Mouse (Mus musculus) T-helper 2 cell (primary cell): ENCODE measurements at regions not wholly inside any gene's neighbourhood (a gene's known extent, or its start where the extent isn't known, plus 50 kb on each side); places are given as distances from the start of the nearest gene placed in this dataset.

Experiments used
- in situ Hi-C: fragments of 300-600 bp; cut with MboI, MseI; formaldehyde crosslinking; loops from one replicate; pipeline ENCODE4 v1.15.1; 2025; ENCODE audit warnings: high pct_unique_total_duplicates

- in situ Hi-C loops = no loop called here
Measured at GRCm38 (mm10) chr10:54269785-54270184, 193.4 kb upstream of the Man1a start.

- in situ Hi-C loops = no loop called here
Measured at GRCm38 (mm10) chr10:54269354-54269753, 192.9 kb upstream of the Man1a start.

- in situ Hi-C loops = no loop called here
Measured at GRCm38 (mm10) chr10:54266656-54267055, 190.2 kb upstream of the Man1a start.

- in situ Hi-C loops = loop anchor here (10.0 kb wide), 1 partner anchor 130 kb away; no protein-coding TSS in a partner anchor
Measured at GRCm38 (mm10) chr10:54254874-54255641, 178.6 kb upstream of the Man1a start.

GRCm38 (mm10) chr10:54244995-54245394, 168.6 kb upstream of the Man1a start:
- in situ Hi-C loops = loop anchor here (10.0 kb wide), 2 partner anchors 160 to 960 kb away; no protein-coding TSS in a partner anchor

GRCm38 (mm10) chr10:54202362-54202761, 126.0 kb upstream of the Man1a start:
- in situ Hi-C loops = no loop called here

GRCm38 (mm10) chr10:54201727-54202126, 125.3 kb upstream of the Man1a start:
- in situ Hi-C loops = no loop called here

GRCm38 (mm10) chr10:54182670-54183069, 106.3 kb upstream of the Man1a start:
- in situ Hi-C loops = no loop called here

- in situ Hi-C loops = loop anchor here (25.0 kb wide), 1 partner anchor 1832 kb away; no protein-coding TSS in a partner anchor
Measured at GRCm38 (mm10) chr10:54169320-54169719, 92.9 kb upstream of the Man1a start.

- in situ Hi-C loops = loop anchor here (25.0 kb wide), 1 partner anchor 1824 kb away; no protein-coding TSS in a partner anchor
Measured at GRCm38 (mm10) chr10:54161091-54161742, 84.8 kb upstream of the Man1a start.

- in situ Hi-C loops = loop anchor here (10.0 to 25.0 kb wide), 2 partner anchors 519 to 1817 kb away; partner anchors contain the start of gene Mcm9
Measured at GRCm38 (mm10) chr10:54153928-54154327, 77.5 kb upstream of the Man1a start.

GRCm38 (mm10) chr10:54132634-54133033, 56.2 kb upstream of the Man1a start:
- in situ Hi-C loops = no loop called here
